Mouse (Mus musculus) limb, embryonic 15.5 days (tissue): ENCODE results near the gene Nanos1. TPM values are rescaled to one million over a fixed set of nuclear protein-coding genes. Genes with fewer than 3 reads are reported as not detected.
A peak's percentile ranks its signal among the peaks of the same experiment; 100 is the strongest.

Experiments used
- ATAC-seq: fragments of 200-750 bp; cut with Nextera tagmentation; 2 replicates; pipeline ENCODE4 v1.8.0; 2017; ENCODE audit warnings: low read depth, moderate TSS enrichment; ENCODE audit not compliant: insufficient number of reproducible peaks, low FRiP score, low TSS enrichment
- H3K27ac ChIP-seq: fragments of 300-500 bp; sonication (generic); 2 replicates; pipeline ENCODE4 v1.5.1; 2015; ENCODE audit warnings: moderate library complexity, mild to moderate bottlenecking, inconsistent platforms
- H3K27me3 ChIP-seq: fragments of 300-500 bp; sonication (generic); 2 replicates; pipeline ENCODE4 v1.6.1; 2015; ENCODE audit warnings: inconsistent platforms
- H3K36me3 ChIP-seq: fragments of 300-500 bp; sonication (generic); 2 replicates; pipeline ENCODE4 v1.6.1; 2015; ENCODE audit warnings: inconsistent platforms
- H3K4me1 ChIP-seq: fragments of 300-500 bp; sonication (generic); 2 replicates; pipeline ENCODE4 v1.6.1; 2015; ENCODE audit warnings: inconsistent platforms
- H3K4me2 ChIP-seq: fragments of 300-500 bp; sonication (generic); 2 replicates; pipeline ENCODE4 v1.6.1; 2015; ENCODE audit warnings: mild to moderate bottlenecking, inconsistent platforms
- H3K4me3 ChIP-seq: fragments of 300-500 bp; sonication (generic); 2 replicates; pipeline ENCODE4 v1.5.1; 2015; ENCODE audit warnings: mild to moderate bottlenecking, inconsistent platforms
- H3K9ac ChIP-seq: fragments of 300-500 bp; sonication (generic); 2 replicates; pipeline ENCODE4 v1.6.1; 2015; ENCODE audit warnings: inconsistent platforms
- H3K9me3 ChIP-seq: fragments of 300-500 bp; sonication (generic); 2 replicates; pipeline ENCODE4 v1.6.1; 2016; ENCODE audit warnings: inconsistent platforms
- WGBS: fragments of 180-500 bp; shearing (Covaris S2); methylation state at CpG from one replicate; pipeline ENCODE4 v1.1.7; 2015; 5-methylcytosine and 5-hydroxymethylcytosine counted together
- microRNA-seq: library from miRNA; unstranded; fragments of <30 nt; microRNA quantifications from one replicate; pipeline ENCODE4, GENCODE M21; 2016
- polyA plus RNA-seq: library from polyadenylated mRNA; unstranded; fragments of >200 nt; fragmentation: Nextera tagmentation; extraction: Ambion mirVana; gene quantifications from 2 replicates; pipeline ENCODE4 v1.2.1, GENCODE M21; 2015

Nanos1 gene
- polyA plus RNA-seq, 1 experiment from 2014 or later: 1.4 TPM

GRCm38 (mm10) chr19:60790551-60791161, 34.9 kb downstream of the Nanos1 start, which contains the start of gene Eif3a:
Gene Eif3a, minus strand, starts transcription at chr19:60790658.
- H3K9ac ChIP-seq: peak within 1 kb of the TSS; percentile 100
- ATAC-seq: peak; percentile 95
- no peaks in the 10 kb centered on the region for H3K9me3 ChIP-seq
- peak within 1 kb of the TSS; percentile 98 for H3K27ac ChIP-seq
- no peaks in the 10 kb centered on the region for H3K36me3 ChIP-seq
- H3K4me2 ChIP-seq: peak within 1 kb of the TSS; percentile 46
- H3K27me3 ChIP-seq: no peaks in the 10 kb centered on the region
- H3K4me3 ChIP-seq: peak within 1 kb of the TSS; percentile 98
- WGBS: under 1% methylated on average over 57 of the region's 57 CpGs
- peaks cover 13% of the 10 kb centered on the region for H3K4me1 ChIP-seq

GRCm38 (mm10) chr19:60791164-60791563, 35.4 kb downstream of the Nanos1 start:
- ATAC-seq: no peak
- WGBS: 16% methylated on average over 9 of the region's 9 CpGs
- Histone ChIP-seq H3K9me3 (no peaks in the 10 kb centered on the region), H3K4me3 (peak overlapping the region; percentile 98), H3K4me2 (peak overlapping the region; percentile 46), H3K36me3 (no peaks in the 10 kb centered on the region), H3K27ac (peak overlapping the region; percentile 98), H3K4me1 (peaks cover 11% of the 10 kb centered on the region), H3K9ac (peak overlapping the region; percentile 69), H3K27me3 (no peaks in the 10 kb centered on the region)

GRCm38 (mm10) chr19:60793170-60793707, 37.5 kb downstream of the Nanos1 start:
- no peaks in the 10 kb centered on the region for H3K36me3 ChIP-seq
- H3K4me2 ChIP-seq: no peak overlapping the region
- no peak for ATAC-seq
- H3K4me1 ChIP-seq: peaks cover 5% of the 10 kb centered on the region
- no peak overlapping the region for H3K27ac ChIP-seq
- no peak overlapping the region for H3K9ac ChIP-seq
- H3K9me3 ChIP-seq: no peaks in the 10 kb centered on the region
- no peaks in the 10 kb centered on the region for H3K27me3 ChIP-seq
- WGBS: 81% methylated on average over 2 of the region's 2 CpGs
- H3K4me3 ChIP-seq: no peak overlapping the region

GRCm38 (mm10) chr19:60795244-60795643, 39.5 kb downstream of the Nanos1 start:
- WGBS: 80% methylated on average over 2 of the region's 2 CpGs
- H3K36me3 ChIP-seq: no peaks in the 10 kb centered on the region
- ATAC-seq: no peak

GRCm38 (mm10) chr19:60797415-60797814, 41.6 kb downstream of the Nanos1 start:
- no peaks in the 10 kb centered on the region for H3K4me1 ChIP-seq
- H3K4me3 ChIP-seq: no peak overlapping the region
- H3K27ac ChIP-seq: no peak overlapping the region
- 89% methylated on average over 2 of the region's 2 CpGs for WGBS
- no peaks in the 10 kb centered on the region for H3K27me3 ChIP-seq
- no peaks in the 10 kb centered on the region for H3K36me3 ChIP-seq
- no peak overlapping the region for H3K9ac ChIP-seq
- H3K4me2 ChIP-seq: no peak overlapping the region
- H3K9me3 ChIP-seq: no peaks in the 10 kb centered on the region
- ATAC-seq: no peak

More at GRCm38 (mm10) chr19:60795244-60795643, 39.5 kb downstream of the Nanos1 start:
- H3K27ac ChIP-seq: no peak overlapping the region
- H3K27me3 ChIP-seq: no peaks in the 10 kb centered on the region
- no peak overlapping the region for H3K9ac ChIP-seq
- peaks cover 2% of the 10 kb centered on the region; the same call in 1 of the 2 replicates for H3K4me1 ChIP-seq
- no peaks in the 10 kb centered on the region for H3K9me3 ChIP-seq
- no peak overlapping the region for H3K4me3 ChIP-seq
- no peak overlapping the region for H3K4me2 ChIP-seq

GRCm38 (mm10) chr19:60799867-60800569, 44.2 kb downstream of the Nanos1 start:
- no peak overlapping the region for H3K4me3 ChIP-seq
- 73% methylated on average over 7 of the region's 7 CpGs for WGBS
- H3K4me2 ChIP-seq: no peak overlapping the region
- no peak overlapping the region for H3K27ac ChIP-seq
- no peaks in the 10 kb centered on the region for H3K27me3 ChIP-seq
- no peaks in the 10 kb centered on the region for H3K9me3 ChIP-seq
- H3K4me1 ChIP-seq: no peaks in the 10 kb centered on the region
- ATAC-seq: no peak
- H3K9ac ChIP-seq: no peak overlapping the region
- no peaks in the 10 kb centered on the region for H3K36me3 ChIP-seq

- no peak overlapping the region for H3K4me2 ChIP-seq
- H3K27me3 ChIP-seq: no peaks in the 10 kb centered on the region
- no peak overlapping the region for H3K27ac ChIP-seq
- no peak overlapping the region for H3K4me3 ChIP-seq
- no peaks in the 10 kb centered on the region for H3K9me3 ChIP-seq
- no peak overlapping the region for H3K9ac ChIP-seq
- WGBS: 60% methylated on average over 2 of the region's 2 CpGs
- ATAC-seq: no peak
- H3K36me3 ChIP-seq: no peaks in the 10 kb centered on the region
- no peaks in the 10 kb centered on the region for H3K4me1 ChIP-seq
Measured at GRCm38 (mm10) chr19:60804903-60805302, 49.1 kb downstream of the Nanos1 start.

Small RNA genes within 50 kb of the gene (microRNA-seq; reads per million reads assigned to microRNA genes)
- not detected for gene mmu-mir-3084-1

Other genes with a start within 250 kb of the Nanos1 start
- gene Cacul1, start 175.0 kb upstream of the Nanos1 start, polyA plus RNA-seq: 17.6 and 18.6 TPM in 2 replicates
- gene Eif3a, start 34.7 kb downstream of the Nanos1 start, polyA plus RNA-seq: 141 TPM in 2 replicates
- 40.7 and 42.9 TPM in 2 replicates for gene Fam45a, start 55.6 kb downstream of the Nanos1 start, polyA plus RNA-seq
- gene Sfxn4, start 105.5 kb downstream of the Nanos1 start, polyA plus RNA-seq: 8.5 and 9.6 TPM in 2 replicates
- gene Prdx3, start 118.6 kb downstream of the Nanos1 start, polyA plus RNA-seq: 89.6 and 93.0 TPM in 2 replicates
- gene Grk5, start 133.8 kb downstream of the Nanos1 start, polyA plus RNA-seq: 1.6 and 2.5 TPM in 2 replicates